Mouse (Mus musculus) midbrain, embryonic 12.5 days (tissue): ENCODE results near the gene Sly. TPM values are rescaled to one million over a fixed set of nuclear protein-coding genes. Genes with fewer than 3 reads are reported as not detected.
"Not testable (repeated sequence)": the region's sequence is repeated elsewhere in the genome, so short reads cannot be mapped to it uniquely, and the experiment has no call there.

Source experiments
- ATAC-seq: fragments of 200-750 bp; cut with Nextera tagmentation; 2 replicates; pipeline ENCODE4 v1.8.0; 2017; ENCODE audit warnings: low read depth, moderate TSS enrichment, moderate library complexity; ENCODE audit not compliant: low FRiP score
- H3K27ac ChIP-seq: fragments of 300-500 bp; sonication (generic); replicated peaks from 2 replicates; pipeline ENCODE4 v1.5.1; 2016; ENCODE audit warnings: mild to moderate bottlenecking
- H3K27me3 ChIP-seq: fragments of 300-500 bp; sonication (generic); 2 replicates; pipeline ENCODE4 v1.6.1; 2016; ENCODE audit warnings: mild to moderate bottlenecking
- H3K36me3 ChIP-seq: fragments of 300-500 bp; sonication (generic); 2 replicates; pipeline ENCODE4 v1.6.1; 2016
- H3K4me1 ChIP-seq: fragments of 300-500 bp; sonication (generic); 2 replicates; pipeline ENCODE4 v1.6.1; 2016
- H3K4me2 ChIP-seq: fragments of 300-500 bp; sonication (generic); replicated peaks from 2 replicates; pipeline ENCODE4 v1.6.1; 2016; ENCODE audit warnings: mild to moderate bottlenecking, moderate library complexity
- H3K4me3 ChIP-seq: fragments of 300-500 bp; sonication (generic); 2 replicates; pipeline ENCODE4 v1.5.1; 2016; ENCODE audit warnings: mild to moderate bottlenecking
- H3K9ac ChIP-seq: fragments of 300-500 bp; sonication (generic); replicated peaks from 2 replicates; pipeline ENCODE4 v1.6.1; 2016; ENCODE audit warnings: mild to moderate bottlenecking, moderate library complexity
- H3K9me3 ChIP-seq: fragments of 300-500 bp; sonication (generic); 2 replicates; pipeline ENCODE4 v1.6.1; 2016; ENCODE audit warnings: mild to moderate bottlenecking
- WGBS: fragments of 180-500 bp; shearing (Covaris S2); methylation state at CpG from one replicate; pipeline ENCODE4 v1.1.7; 2016; 5-methylcytosine and 5-hydroxymethylcytosine counted together
- polyA plus RNA-seq: library from polyadenylated mRNA; unstranded; fragments of >200 nt; fragmentation: Nextera tagmentation; extraction: Ambion mirVana; gene quantifications from 2 replicates; pipeline ENCODE4 v1.2.1, GENCODE M21; 2016

Gene Sly
- polyA plus RNA-seq = not detected in 2 replicates

DNA sequence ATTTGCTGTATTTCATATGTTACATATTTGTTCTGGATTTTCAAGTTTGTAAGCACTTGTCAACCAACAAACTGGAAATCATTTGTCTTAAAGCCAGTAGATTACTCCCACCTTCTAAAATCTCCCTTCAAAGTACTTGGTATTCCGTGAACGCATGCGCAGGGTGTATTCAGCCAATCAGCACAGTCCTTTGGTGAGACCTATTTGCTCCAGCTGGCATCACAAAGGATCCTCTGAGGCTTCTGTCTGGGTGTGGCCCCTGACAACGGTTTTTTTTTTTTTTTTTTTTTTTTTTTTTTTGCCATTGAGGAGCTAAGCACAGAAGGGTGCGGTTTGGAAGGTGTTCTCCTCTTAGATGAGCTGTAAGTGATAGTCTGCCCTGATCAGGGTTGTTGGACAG, at the start of gene Sly:
Sly (plus strand) TSS at position 301 of the 400 bp plus-strand sequence.
- not testable (repeated sequence) for H3K4me2 ChIP-seq, H3K27ac ChIP-seq, H3K4me1 ChIP-seq, ATAC-seq, H3K36me3 ChIP-seq, H3K4me3 ChIP-seq, H3K27me3 ChIP-seq, H3K9ac ChIP-seq, H3K9me3 ChIP-seq
- WGBS = no CpG with 5 or more reads among the region's 5 CpGs
